19 mouse cellular contexts compared by ENCODE assay signal in the genomic region with DNA sequence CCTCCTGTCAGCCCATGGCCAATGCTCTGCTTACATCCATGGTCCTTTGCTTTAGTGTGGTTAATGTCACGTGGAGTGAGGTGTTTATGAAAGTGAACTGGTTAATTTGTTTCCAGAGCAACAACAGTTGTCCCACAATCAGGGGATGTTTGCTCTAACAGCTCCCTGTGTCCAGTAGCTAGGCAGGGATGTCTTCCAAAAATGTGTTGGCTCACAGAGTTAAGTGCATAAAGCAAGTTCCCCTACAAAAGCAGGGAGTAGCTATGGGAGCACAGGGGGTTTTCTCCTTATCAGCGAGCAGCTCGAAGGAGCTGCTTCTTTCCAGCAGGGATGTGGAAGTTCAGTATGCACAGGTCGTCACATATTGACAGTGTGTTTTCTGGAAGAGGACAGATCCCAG. TPM values are rescaled to one million over a fixed set of nuclear protein-coding genes. Genes with fewer than 3 reads are reported as not detected.
"Had no signal": no experiment of that assay in that cellular context is flagged by ENCODE, and none has a peak within 500 bp of the region (broad histone marks: within the 10 kb centered on the region; RNA-seq: fewer than 3 reads in every experiment).

No protein-coding gene starts in this region.

- H3K4me2 ChIP-seq: limb, embryonic 12.5 days; liver, embryonic 13.5 days; lung, embryonic 15.5 days; midbrain, embryonic 11.5 days; stomach, embryonic 15.5 days had no signal

- ATAC-seq: liver, postnatal 0 days; midbrain, embryonic 16.5 days had no signal

- H3K9ac ChIP-seq: limb, embryonic 12.5 days; liver, embryonic 13.5 days; liver, postnatal 0 days; lung, embryonic 15.5 days; stomach, embryonic 15.5 days had no signal

- H3K27ac ChIP-seq: kidney, postnatal 0 days; limb, embryonic 12.5 days; liver, embryonic 13.5 days; lung, embryonic 15.5 days; macrophage; stomach, embryonic 15.5 days had no signal

- H3K36me3 ChIP-seq: limb, embryonic 12.5 days; liver, embryonic 13.5 days; lung, embryonic 15.5 days; stomach, embryonic 15.5 days had no signal

- DNase-seq: kidney, postnatal 36 days; layer of hippocampus, adult 9-11 months; layer of hippocampus, postnatal 36 days; liver; liver, embryonic 13.5 days; liver, postnatal 0 days; lung, postnatal 14 days; retina, postnatal 1 day; thymus, adult 2 months; thymus, postnatal 25 days had no signal

- H3K27me3 ChIP-seq: limb, embryonic 12.5 days; liver, embryonic 13.5 days; lung, embryonic 15.5 days; megakaryocyte, embryonic 14.5 days; stomach, embryonic 15.5 days had no signal

- H3K9me3 ChIP-seq: limb, embryonic 12.5 days; liver, embryonic 13.5 days; lung, embryonic 15.5 days; megakaryocyte, embryonic 14.5 days; stomach, embryonic 15.5 days had no signal

- H3K4me3 ChIP-seq: limb, embryonic 12.5 days; liver, embryonic 13.5 days; lung, embryonic 15.5 days; megakaryocyte, embryonic 14.5 days; stomach, embryonic 15.5 days had no signal

- H3K4me1 ChIP-seq: liver, embryonic 13.5 days; lung, embryonic 15.5 days; megakaryocyte, embryonic 14.5 days; stomach, embryonic 15.5 days had no signal

RNA-seq across cellular contexts. Expression of a gene that starts 19.1 kb away (rescaled TPM):
- total RNA-seq: neutrophil, adult 5-6 weeks had no signal
- polyA plus RNA-seq: macrophage; midbrain, embryonic 11.5 days had no signal
